Mouse (Mus musculus) T-helper 1 cell (primary cell): ENCODE data around the gene Ncoa5.

Experiments
- in situ Hi-C: fragments of 300-600 bp; cut with MboI, MseI; formaldehyde crosslinking; loops from one replicate; pipeline ENCODE4 v1.15.1; 2025; ENCODE audit warnings: high pct_unique_total_duplicates

The Ncoa5 gene

GRCm38 (mm10) chr2:164960716-164961441, 73.8 kb downstream of the Ncoa5 start, which contains the start of gene Slc12a5:
Gene Slc12a5 (plus strand): TSS chr2:164960802.
- in situ Hi-C loops, result no loop called here

DNA sequence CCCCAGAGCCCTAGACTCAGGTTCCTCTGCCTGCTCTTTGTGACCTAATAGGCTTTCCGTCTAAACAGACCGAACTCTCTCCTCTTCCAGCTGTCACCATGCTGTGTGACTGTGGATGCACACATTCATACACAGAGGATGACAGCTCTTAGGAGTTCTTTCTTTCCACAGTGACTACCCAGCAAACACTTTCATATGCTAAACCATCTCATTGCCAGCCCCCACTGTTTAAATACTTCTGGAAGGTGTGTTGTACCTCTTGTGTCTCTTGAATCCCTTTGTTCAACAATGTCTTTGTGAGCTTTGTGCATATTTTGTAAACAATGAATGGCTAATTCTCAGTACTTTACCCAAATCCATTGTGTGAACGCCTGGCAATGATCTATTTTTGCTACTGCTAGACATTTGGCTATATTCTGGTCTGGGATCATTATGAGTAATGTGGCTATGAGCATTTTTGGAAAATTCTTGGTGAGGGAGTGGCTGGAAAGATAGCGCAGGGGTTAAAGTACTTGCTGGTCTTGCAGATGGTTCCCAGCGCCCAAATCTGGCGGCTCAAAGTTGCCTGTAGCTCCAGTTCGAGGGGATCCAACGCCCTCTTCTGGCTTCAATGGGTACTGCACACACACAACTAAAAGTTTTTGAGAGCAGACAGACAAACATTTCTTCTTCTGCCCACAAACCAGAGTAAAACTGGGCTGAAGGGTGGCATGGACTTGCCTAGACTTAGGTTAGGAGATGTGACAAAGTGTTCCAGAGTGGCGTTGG, 76.9 kb downstream of the Ncoa5 start:
- in situ Hi-C loops, result no loop called here

DNA sequence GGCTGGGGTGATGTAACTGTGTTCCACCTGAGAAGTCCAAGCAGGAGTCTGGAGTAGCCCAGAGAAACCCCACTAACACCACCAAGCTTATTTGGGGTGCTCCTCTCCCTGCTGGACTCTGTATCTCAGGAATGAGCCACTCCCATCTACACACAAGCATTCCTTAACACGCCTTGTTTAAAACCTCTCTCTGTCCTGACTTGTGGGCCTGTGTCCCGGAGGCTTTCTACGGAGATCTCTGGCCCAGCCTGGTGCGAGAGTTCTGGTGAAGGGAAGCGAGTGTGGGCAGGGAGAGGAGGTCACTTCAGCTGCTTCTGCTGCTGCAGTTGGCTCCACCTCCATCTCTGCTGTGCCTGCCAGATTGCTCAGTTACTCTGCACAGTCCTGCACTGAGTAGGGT, 78.5 kb downstream of the Ncoa5 start:
- in situ Hi-C loops, result no loop called here

- in situ Hi-C loops, result no loop called here
These were observed 78.9 kb downstream of the Ncoa5 start for GRCm38 (mm10) chr2:164955725-164956124.

GRCm38 (mm10) chr2:164953224-164953623, 81.4 kb downstream of the Ncoa5 start:
- in situ Hi-C loops, result no loop called here

- in situ Hi-C loops, result no loop called here
These were observed 82.2 kb downstream of the Ncoa5 start for GRCm38 (mm10) chr2:164952448-164952847.

GRCm38 (mm10) chr2:164951745-164952144, 82.9 kb downstream of the Ncoa5 start:
- in situ Hi-C loops, result no loop called here

- in situ Hi-C loops, result no loop called here
These were observed 84.2 kb downstream of the Ncoa5 start for GRCm38 (mm10) chr2:164950501-164950900.
